Mouse (Mus musculus): ENCODE data around the gene Tet1. TPM values are rescaled to one million over a fixed set of nuclear protein-coding genes. Genes with fewer than 3 reads are reported as not detected.
A peak's percentile ranks its signal among the peaks of the same experiment; 100 is the strongest.

Tet1 gene
- polyA plus RNA-seq, 1 experiment = 0.48 TPM

GRCm38 (mm10) chr10:62878056-62878455 is 30.7 kb downstream of the Tet1 start:
- TF ChIP-seq CEBPB (IDR thresholded peaks at IDR 0.05; ENCODE audit: insufficient read depth, poor library complexity, severe bottlenecking) = no peak
- no peak for TF ChIP-seq MYOG (IDR thresholded peaks at IDR 0.05; ENCODE audit: control insufficient read depth in 1 of 3, insufficient read depth in 1 of 3, insufficient read length in 2 of 3, low read depth in 2 of 3)
- no peak for TF ChIP-seq POLR2AphosphoS2 (IDR thresholded peaks at IDR 0.05; ENCODE audit: insufficient read length, low read depth)
- no peak for TF ChIP-seq MAX (IDR thresholded peaks at IDR 0.05; ENCODE audit: low read depth)
- no peak for TF ChIP-seq MYOD1 (IDR thresholded peaks at IDR 0.05; ENCODE audit: control insufficient read depth in 1 of 3, insufficient read length in 2 of 3, low read depth in 2 of 3)
- no peak for TF ChIP-seq TCF3 (IDR thresholded peaks at IDR 0.05; ENCODE audit: insufficient read length, low read depth)
- no peak for TF ChIP-seq E2F4 (IDR thresholded peaks at IDR 0.05; ENCODE audit: insufficient read depth)
- TF ChIP-seq TCF12 (IDR thresholded peaks at IDR 0.05; ENCODE audit: insufficient read depth, poor library complexity, severe bottlenecking) = no peak
- H3K4me2 ChIP-seq (ENCODE audit: low read depth) = no peak overlapping the region

GRCm38 (mm10) chr10:62875565-62875964 is 33.2 kb downstream of the Tet1 start:
- TF ChIP-seq SRF (IDR thresholded peaks at IDR 0.05; ENCODE audit: control insufficient read depth, insufficient read length, low read depth) (no peak), MAX (IDR thresholded peaks at IDR 0.05; ENCODE audit: low read depth) (no peak), MYOD1 (IDR thresholded peaks at IDR 0.05; ENCODE audit: control insufficient read depth in 1 of 3, insufficient read length in 2 of 3, low read depth in 2 of 3) (peak in 2 of 3 experiments; percentile 73 to 78)
- Histone ChIP-seq H3K79me2 (ENCODE audit: control insufficient read depth, insufficient read depth) (no peaks in the 10 kb centered on the region), H3K36me3 (ENCODE audit: control insufficient read depth, insufficient read depth) (no peaks in the 10 kb centered on the region), H3K4me3 (no peak overlapping the region), H3ac (ENCODE audit: control insufficient read depth, insufficient read length) (no peak overlapping the region), H3K4me2 (ENCODE audit: low read depth) (no peak overlapping the region), H3K27me3 (ENCODE audit: control insufficient read depth, insufficient read depth, insufficient read length) (no peaks in the 10 kb centered on the region)

More at GRCm38 (mm10) chr10:62878056-62878455, 30.7 kb downstream of the Tet1 start:
- H3K4me3 ChIP-seq = no peak overlapping the region
- no peak overlapping the region for H3ac ChIP-seq (ENCODE audit: control insufficient read depth, insufficient read length)
- no peaks in the 10 kb centered on the region for H3K79me2 ChIP-seq (ENCODE audit: control insufficient read depth, insufficient read depth)
- H3K36me3 ChIP-seq (ENCODE audit: control insufficient read depth, insufficient read depth) = no peaks in the 10 kb centered on the region
- H3K27me3 ChIP-seq (ENCODE audit: control insufficient read depth, insufficient read depth, insufficient read length) = no peaks in the 10 kb centered on the region

GRCm38 (mm10) chr10:62874828-62875227 is 34.0 kb downstream of the Tet1 start:
- Histone ChIP-seq H3K4me2 (ENCODE audit: low read depth) (no peak overlapping the region), H3K79me2 (ENCODE audit: control insufficient read depth, insufficient read depth) (no peaks in the 10 kb centered on the region), H3K4me3 (no peak overlapping the region), H3K27me3 (ENCODE audit: control insufficient read depth, insufficient read depth, insufficient read length) (no peaks in the 10 kb centered on the region), H3K36me3 (ENCODE audit: control insufficient read depth, insufficient read depth) (no peaks in the 10 kb centered on the region), H3ac (ENCODE audit: control insufficient read depth, insufficient read length) (no peak overlapping the region)
- TF ChIP-seq MYOD1 (IDR thresholded peaks at IDR 0.05; ENCODE audit: control insufficient read depth in 1 of 3, insufficient read length in 2 of 3, low read depth in 2 of 3) (no peak), CEBPB (IDR thresholded peaks at IDR 0.05; ENCODE audit: insufficient read depth, poor library complexity, severe bottlenecking) (no peak), REST (IDR thresholded peaks at IDR 0.05; ENCODE audit: insufficient read depth, insufficient read length) (no peak), E2F4 (IDR thresholded peaks at IDR 0.05; ENCODE audit: insufficient read depth) (no peak), TCF3 (IDR thresholded peaks at IDR 0.05; ENCODE audit: insufficient read length, low read depth) (no peak)

- no peaks in the 10 kb centered on the region for H3K27me3 ChIP-seq (ENCODE audit: control insufficient read depth, insufficient read depth, insufficient read length)
- H3K79me2 ChIP-seq (ENCODE audit: control insufficient read depth, insufficient read depth) = no peaks in the 10 kb centered on the region
- no peak overlapping the region for H3ac ChIP-seq (ENCODE audit: control insufficient read depth, insufficient read length)
- H3K36me3 ChIP-seq (ENCODE audit: control insufficient read depth, insufficient read depth) = no peaks in the 10 kb centered on the region
- peak overlapping the region; percentile 79 for H3K4me2 ChIP-seq (ENCODE audit: low read depth)
- H3K4me3 ChIP-seq = no peak overlapping the region
- no peak for TF ChIP-seq POLR2A (IDR thresholded peaks at IDR 0.05; ENCODE audit: insufficient read length, low read depth)
- no peak for TF ChIP-seq CEBPB (IDR thresholded peaks at IDR 0.05; ENCODE audit: insufficient read depth, poor library complexity, severe bottlenecking)
- no peak for TF ChIP-seq E2F4 (IDR thresholded peaks at IDR 0.05; ENCODE audit: insufficient read depth)
- no peak for TF ChIP-seq MYOG (IDR thresholded peaks at IDR 0.05; ENCODE audit: control insufficient read depth in 1 of 3, insufficient read depth in 1 of 3, insufficient read length in 2 of 3, low read depth in 2 of 3)
- no peak for TF ChIP-seq MYOD1 (IDR thresholded peaks at IDR 0.05; ENCODE audit: control insufficient read depth in 1 of 3, insufficient read length in 2 of 3, low read depth in 2 of 3)
- no peak for TF ChIP-seq REST (IDR thresholded peaks at IDR 0.05; ENCODE audit: insufficient read depth, insufficient read length)
- no peak for TF ChIP-seq SRF (IDR thresholded peaks at IDR 0.05; ENCODE audit: control insufficient read depth, insufficient read length, low read depth)
- TF ChIP-seq USF1 (IDR thresholded peaks at IDR 0.05; ENCODE audit: low read depth) = no peak
- TF ChIP-seq MAX (IDR thresholded peaks at IDR 0.05; ENCODE audit: low read depth) = no peak
- TF ChIP-seq TCF3 (IDR thresholded peaks at IDR 0.05; ENCODE audit: insufficient read length, low read depth) = no peak
- TF ChIP-seq POLR2AphosphoS2 (IDR thresholded peaks at IDR 0.05; ENCODE audit: insufficient read length, low read depth) = no peak
- TF ChIP-seq TCF12 (IDR thresholded peaks at IDR 0.05; ENCODE audit: insufficient read depth, poor library complexity, severe bottlenecking) = no peak
Measured at GRCm38 (mm10) chr10:62866035-62866791, 42.6 kb downstream of the Tet1 start.

- Histone ChIP-seq H3K4me3 (peak overlapping the region; percentile 17), H3ac (ENCODE audit: control insufficient read depth, insufficient read length) (no peak overlapping the region), H3K79me2 (ENCODE audit: control insufficient read depth, insufficient read depth) (no peaks in the 10 kb centered on the region), H3K4me2 (ENCODE audit: low read depth) (peak overlapping the region; percentile 79), H3K27me3 (ENCODE audit: control insufficient read depth, insufficient read depth, insufficient read length) (no peaks in the 10 kb centered on the region), H3K36me3 (ENCODE audit: control insufficient read depth, insufficient read depth) (no peaks in the 10 kb centered on the region)
- TF ChIP-seq TCF3 (IDR thresholded peaks at IDR 0.05; ENCODE audit: insufficient read length, low read depth) (no peak), E2F4 (IDR thresholded peaks at IDR 0.05; ENCODE audit: insufficient read depth) (no peak), CEBPB (IDR thresholded peaks at IDR 0.05; ENCODE audit: insufficient read depth, poor library complexity, severe bottlenecking) (no peak), POLR2A (IDR thresholded peaks at IDR 0.05; ENCODE audit: insufficient read length, low read depth) (peak; percentile 37), POLR2AphosphoS2 (IDR thresholded peaks at IDR 0.05; ENCODE audit: insufficient read length, low read depth) (no peak), MYOD1 (IDR thresholded peaks at IDR 0.05; ENCODE audit: control insufficient read depth in 1 of 3, insufficient read length in 2 of 3, low read depth in 2 of 3) (peak in 1 of 3 experiments; percentile 6), MAX (IDR thresholded peaks at IDR 0.05; ENCODE audit: low read depth) (no peak), TCF12 (IDR thresholded peaks at IDR 0.05; ENCODE audit: insufficient read depth, poor library complexity, severe bottlenecking) (no peak), MYOG (IDR thresholded peaks at IDR 0.05; ENCODE audit: control insufficient read depth in 1 of 3, insufficient read depth in 1 of 3, insufficient read length in 2 of 3, low read depth in 2 of 3) (peak in 1 of 3 experiments; percentile 26), USF1 (IDR thresholded peaks at IDR 0.05; ENCODE audit: low read depth) (no peak), SRF (IDR thresholded peaks at IDR 0.05; ENCODE audit: control insufficient read depth, insufficient read length, low read depth) (no peak), REST (IDR thresholded peaks at IDR 0.05; ENCODE audit: insufficient read depth, insufficient read length) (no peak)
Measured at GRCm38 (mm10) chr10:62865167-62866034, 43.4 kb downstream of the Tet1 start.
